Mouse (Mus musculus) cerebellum, postnatal 10 days (tissue): Measurements from ENCODE around the gene Gpr137b.
"Not testable (repeated sequence)": the region's sequence is repeated elsewhere in the genome, so short reads cannot be mapped to it uniquely, and the experiment has no call there.

ENCODE experiments used
- DNase-seq, 2 experiments: peaks; one replicate each; pipeline ENCODE4 v3.0.0; 2021; ENCODE audit warnings: mixed read lengths in 2 of 2

Gpr137b gene

GRCm38 (mm10) chr13:13363536-13363935 is 30.3 kb downstream of the Gpr137b start:
- DNase-seq: not testable (repeated sequence)

- peak; percentile 20 to 37 for DNase-seq
Observed at GRCm38 (mm10) chr13:13362261-13362660, 31.6 kb downstream of the Gpr137b start.

DNA sequence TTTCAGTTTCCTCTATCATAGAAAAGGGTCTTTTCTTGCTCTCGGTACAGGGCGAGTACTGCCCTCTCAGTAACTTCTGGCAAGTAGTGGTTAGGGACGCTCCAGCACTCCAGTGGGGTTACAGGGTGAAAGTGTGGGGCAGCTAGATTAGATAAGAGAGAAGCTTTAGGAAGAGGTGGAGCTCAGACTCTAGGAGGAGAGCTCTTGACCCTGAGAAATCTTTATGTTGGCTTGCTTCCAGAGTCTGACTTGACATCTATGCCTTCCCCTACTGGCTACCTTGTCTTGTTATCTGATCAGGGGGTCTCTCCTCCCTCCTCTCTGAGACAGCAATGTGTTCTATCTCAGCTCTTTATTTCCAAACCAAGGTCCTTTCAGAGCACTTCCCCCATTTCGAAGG is 33.8 kb downstream of the Gpr137b start:
- not testable (repeated sequence) for DNase-seq

- DNase-seq: not testable (repeated sequence)
Observed at GRCm38 (mm10) chr13:13358602-13359001, 35.2 kb downstream of the Gpr137b start.

GRCm38 (mm10) chr13:13358097-13358496 is 35.7 kb downstream of the Gpr137b start:
- not testable (repeated sequence) for DNase-seq

GRCm38 (mm10) chr13:13352113-13352512 is 41.7 kb downstream of the Gpr137b start:
- DNase-seq: not testable (repeated sequence)

GRCm38 (mm10) chr13:13350681-13351080 is 43.1 kb downstream of the Gpr137b start:
- not testable (repeated sequence) for DNase-seq

DNA sequence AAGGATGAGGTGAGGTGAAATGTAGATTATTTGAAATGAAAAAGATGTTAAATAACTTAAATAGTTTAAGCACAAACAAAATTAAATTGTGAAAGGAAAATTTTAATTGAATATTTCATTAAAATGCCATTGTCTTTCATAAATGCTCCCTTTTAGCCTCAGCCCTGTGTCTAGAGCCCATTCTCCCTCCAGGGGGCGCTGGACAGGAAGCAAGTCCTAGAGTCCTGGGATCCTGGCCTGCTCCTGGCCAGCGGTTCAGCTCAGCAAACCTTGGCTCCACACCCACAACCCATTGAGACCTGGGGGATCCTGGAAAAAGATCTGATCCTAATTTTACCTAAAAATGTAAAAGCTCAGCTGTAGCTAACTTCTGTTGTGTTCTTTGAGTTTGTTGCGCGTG is 44.5 kb downstream of the Gpr137b start:
- DNase-seq: peak; percentile 74

DNA sequence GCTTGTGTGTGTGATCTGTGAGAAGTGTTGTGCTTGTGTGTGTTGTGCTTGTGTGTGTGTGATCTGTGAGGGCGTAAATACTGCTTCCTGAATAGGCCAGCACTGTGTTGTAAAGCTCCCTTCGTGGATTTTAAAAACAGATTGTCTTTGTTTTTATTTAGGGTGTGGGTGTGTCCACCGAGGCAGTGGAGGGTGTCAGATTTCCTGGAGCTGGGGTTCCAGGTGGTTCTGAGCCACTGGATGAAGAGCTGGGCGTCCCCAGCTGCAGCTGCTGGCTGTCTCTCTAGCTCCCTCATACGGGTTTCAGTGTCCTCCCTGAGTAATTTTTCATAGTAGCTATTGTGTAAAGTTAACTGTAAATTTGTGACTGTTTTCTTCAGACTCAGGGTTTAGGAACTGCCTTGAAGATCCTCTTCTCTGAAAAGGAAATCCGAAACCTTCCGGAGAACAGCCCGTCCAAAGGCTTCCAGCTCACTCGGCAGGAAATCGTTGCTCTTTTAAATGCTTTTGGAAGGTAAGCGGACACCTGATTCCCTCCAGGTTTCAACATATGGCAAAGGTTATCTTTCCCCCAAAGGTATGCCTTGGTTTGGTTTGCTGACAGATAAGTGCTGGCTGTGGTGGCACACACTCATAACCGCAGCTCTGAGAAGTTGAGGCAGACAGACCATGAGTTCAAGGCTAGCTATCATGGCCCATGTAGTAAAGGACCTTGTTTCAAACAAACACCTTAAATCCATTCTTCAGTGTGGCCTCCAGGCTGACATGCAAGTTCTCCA is 46.0 kb downstream of the Gpr137b start:
- not testable (repeated sequence) for DNase-seq

- DNase-seq: not testable (repeated sequence)
Observed at GRCm38 (mm10) chr13:13337361-13337760, 56.5 kb downstream of the Gpr137b start.

- DNase-seq: peak; percentile 64 to 69
Observed at GRCm38 (mm10) chr13:13328876-13329275, 64.9 kb downstream of the Gpr137b start.
